Mouse (Mus musculus) liver, adult 2 months (tissue): ENCODE results near the gene Tmem236.

Source experiments
- CTCF ChIP-seq: fragments of 200-500 bp; IDR thresholded peaks from 2 replicates; pipeline ENCODE4 v1.5.1; 2011; ENCODE audit warnings: low read depth, low read length, control low read depth
- POLR2A ChIP-seq: fragments of 200-500 bp; IDR thresholded peaks from 2 replicates; pipeline ENCODE4 v1.6.1; 2011; ENCODE audit warnings: low read length, control low read depth; ENCODE audit not compliant: insufficient read depth; ENCODE audit errors: extremely low read depth

GRCm38 (mm10) chr2:14237723-14238122 is 63.4 kb downstream of the Tmem236 start:
- no peak for TF ChIP-seq CTCF
- TF ChIP-seq POLR2A, result no peak
